Mouse (Mus musculus): Measurements from ENCODE around the gene Abhd11. TPM values are rescaled to one million over a fixed set of nuclear protein-coding genes. Genes with fewer than 3 reads are reported as not detected.
"Not testable (repeated sequence)": the region's sequence is repeated elsewhere in the genome, so short reads cannot be mapped to it uniquely, and the experiment has no call there.

The Abhd11 gene
- total RNA-seq, 2 experiments from 2014 or later: 39.3 to 40.4 TPM

DNA sequence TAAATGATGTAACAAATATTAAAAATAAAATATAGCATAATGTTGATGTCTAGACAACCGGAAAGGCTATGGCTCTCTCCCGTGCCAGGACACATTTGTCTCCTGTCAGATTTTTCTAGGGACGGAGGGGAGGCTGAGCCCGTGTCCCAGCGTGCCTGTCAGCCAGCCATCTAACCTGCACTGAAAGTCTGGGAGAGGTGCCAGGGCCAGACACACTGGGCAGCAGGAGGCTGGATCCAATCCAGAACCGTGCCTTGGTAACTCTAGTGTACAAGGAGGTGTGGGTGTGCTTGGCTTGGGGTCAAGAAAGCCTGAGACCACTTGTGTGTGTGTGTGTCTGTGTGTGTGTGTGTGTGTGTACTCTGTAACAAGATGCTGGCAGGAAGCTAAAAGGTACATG, 12.9 kb downstream of the Abhd11 start:
- DNase-seq (ENCODE audit: low spot score in 2 of 2): peak in 1 of 2 experiments; percentile 47

DNA sequence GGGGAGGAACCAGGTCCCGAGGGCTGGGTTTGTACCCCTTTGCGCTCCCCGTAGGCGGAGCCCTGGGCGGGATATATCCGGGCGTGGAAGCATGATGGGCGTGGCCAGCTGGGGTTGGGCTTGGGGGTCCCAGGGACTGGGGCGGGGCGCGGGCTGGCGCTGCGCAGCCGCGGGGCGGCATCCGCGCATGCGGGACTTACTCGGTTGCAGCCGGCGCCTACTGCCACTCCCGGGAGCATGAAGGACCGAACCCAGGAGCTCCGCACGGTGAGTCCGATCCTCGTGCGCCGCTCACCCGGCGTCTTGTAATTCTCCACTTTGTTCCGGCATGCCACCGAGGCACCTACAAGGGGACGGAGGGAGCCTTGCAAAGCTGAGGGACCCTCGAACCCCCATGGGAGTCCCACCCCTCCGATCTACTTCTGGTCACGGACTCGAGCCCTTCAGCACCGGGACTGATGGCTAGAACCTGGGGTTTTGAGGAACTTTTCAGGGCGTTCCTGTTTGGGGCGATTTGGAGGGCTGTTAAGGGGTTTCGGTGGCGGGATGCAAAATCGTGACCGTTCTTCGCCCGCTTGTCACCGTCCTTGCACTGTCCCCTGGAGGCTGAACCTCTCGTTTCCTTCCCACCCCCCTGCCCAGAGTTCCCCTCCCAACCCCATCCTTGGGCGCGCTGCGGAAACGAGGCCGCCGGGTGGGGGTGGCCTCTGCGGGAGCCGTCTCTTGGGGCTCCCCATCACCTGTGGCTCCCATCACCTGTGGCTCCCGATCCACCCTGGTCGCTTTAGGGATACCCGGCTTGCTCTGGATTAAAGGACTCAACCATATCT, 14.6 kb downstream of the Abhd11 start, which contains the start of gene Stx1a:
Gene Stx1a, plus strand, starts transcription at position 139 of the 830 bp plus-strand sequence.
- peak; percentile 84 to 92 for DNase-seq (ENCODE audit: low spot score in 2 of 2)

DNA sequence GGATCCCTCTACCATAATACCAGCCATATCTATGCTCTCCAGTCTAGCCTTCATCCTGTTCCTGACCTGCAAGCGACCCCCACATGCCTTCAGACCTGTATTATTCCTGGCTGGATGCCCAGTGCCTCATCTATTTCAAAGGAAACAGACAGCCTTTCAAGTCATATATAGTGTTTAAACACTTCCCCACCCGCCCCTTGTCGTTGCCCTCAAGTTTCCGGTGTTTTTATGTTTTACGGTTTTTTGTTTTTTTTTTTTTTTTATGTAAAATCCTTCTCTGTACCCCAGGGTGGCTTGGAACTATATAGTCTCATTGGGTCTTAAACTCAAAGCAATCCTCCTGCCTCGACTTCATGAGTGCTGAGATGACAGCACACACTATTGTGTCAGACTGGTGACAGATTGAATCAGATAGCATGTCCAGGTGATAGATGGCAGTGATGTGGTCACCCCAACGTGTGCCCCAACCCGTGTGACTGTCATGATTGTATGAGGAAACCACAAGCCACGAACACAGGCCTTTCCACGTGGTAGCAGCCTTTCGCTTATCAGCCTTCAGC, 15.8 kb downstream of the Abhd11 start:
- no peak for DNase-seq (ENCODE audit: low spot score in 2 of 2)

DNA sequence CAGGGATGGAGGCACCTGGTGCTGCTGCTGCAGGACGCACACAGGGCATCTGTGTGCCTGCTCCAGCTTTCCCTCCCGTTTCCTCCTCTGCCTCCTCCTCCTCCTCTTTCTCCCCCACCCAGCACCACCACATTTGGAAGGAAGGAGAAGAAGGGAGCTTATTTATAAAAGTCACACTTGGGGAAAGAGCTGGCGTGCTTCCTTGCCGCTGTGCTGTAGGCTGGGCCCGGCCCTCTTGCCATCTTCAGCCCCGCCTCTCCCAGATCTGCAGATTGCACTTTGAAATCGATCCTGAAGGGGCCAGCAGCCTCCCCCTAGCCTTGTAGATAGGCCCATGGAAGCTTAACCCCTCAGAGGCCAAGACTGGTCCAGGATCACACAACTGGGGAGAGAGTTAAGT, 16.9 kb downstream of the Abhd11 start:
- no peak for DNase-seq (ENCODE audit: low spot score in 2 of 2)

DNA sequence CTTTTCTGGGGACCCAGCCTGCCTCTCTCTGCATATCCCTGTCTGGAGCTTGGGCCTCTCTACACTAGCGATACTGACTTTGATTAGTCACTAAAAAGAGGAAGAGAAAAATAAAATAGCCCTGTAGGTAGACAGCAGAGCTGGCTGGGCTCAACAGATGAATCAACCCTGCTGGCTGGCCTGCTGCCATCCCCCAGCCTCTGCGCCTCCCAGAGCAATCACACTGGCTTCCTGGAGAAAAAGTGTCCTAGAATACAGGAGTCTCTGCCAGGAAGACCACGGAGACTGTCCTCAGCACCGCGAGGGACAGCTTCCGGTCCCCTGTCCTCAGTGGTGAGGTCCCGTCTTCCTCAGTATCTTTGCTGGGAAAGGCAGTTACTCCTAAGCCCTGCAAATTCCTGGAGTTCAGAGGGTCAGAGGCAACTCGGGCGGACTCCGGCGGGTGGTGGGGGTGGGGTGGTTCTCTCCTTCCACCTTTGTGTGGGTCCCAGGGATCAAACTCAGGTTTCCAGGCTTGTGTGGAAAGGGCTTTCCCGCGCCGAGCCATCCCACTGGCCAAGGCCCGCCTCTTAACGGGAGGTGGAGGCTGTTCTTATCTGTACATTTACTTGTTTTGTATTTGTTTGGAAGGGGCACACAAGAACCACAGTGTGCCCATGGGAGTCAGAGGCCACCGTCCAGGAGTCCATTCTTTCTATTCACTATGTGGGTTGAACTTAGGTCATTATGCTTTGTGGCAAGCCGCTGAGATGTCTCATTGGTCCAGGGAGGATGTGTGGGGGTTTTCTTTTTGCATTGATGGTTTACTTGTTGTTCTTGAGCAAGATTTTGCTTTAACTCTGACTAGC, 20.3 kb downstream of the Abhd11 start:
- peak in 1 of 2 experiments; percentile 54 for DNase-seq (ENCODE audit: low spot score in 2 of 2)

DNA sequence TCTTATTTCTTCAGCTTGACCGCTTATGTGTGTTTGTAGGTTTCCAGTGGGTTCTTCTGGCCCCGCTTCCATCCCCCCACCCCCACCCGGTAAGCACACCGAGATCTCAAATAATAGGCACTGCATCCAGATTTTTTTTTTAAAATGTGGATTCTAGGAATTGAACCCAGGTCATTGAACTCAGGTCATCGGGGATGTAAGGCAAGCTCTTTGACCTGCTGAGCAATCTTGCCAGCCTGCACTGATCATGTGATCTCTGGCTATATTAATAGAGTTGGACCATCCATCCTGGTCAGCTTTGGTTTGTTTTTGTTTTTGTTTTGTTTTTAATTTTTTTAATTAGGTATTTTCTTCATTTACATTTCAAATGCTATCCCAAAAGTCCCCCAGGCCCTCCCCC, 23.6 kb downstream of the Abhd11 start:
- no peak for DNase-seq (ENCODE audit: low spot score in 2 of 2)

DNA sequence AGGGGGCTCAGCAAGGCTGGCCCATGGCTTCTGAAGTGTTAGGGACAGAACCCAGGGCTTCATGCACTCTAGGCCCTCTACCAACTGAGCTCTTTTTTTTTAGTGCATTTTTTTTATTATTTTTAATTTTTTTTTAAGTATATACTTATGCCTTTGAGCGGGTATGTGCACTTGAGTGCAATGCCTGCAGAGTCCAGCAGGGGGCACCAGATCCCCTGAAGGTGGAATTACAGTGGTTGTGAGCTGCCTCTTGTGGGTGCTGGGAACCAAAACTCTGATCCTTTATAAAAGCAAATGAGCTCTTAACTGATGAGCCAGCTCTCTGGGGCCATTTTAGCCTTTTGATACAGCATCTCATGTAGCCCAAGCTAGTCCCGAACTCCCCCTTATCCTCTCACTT, 25.6 kb downstream of the Abhd11 start:
- no peak for DNase-seq (ENCODE audit: low spot score in 2 of 2)

DNA sequence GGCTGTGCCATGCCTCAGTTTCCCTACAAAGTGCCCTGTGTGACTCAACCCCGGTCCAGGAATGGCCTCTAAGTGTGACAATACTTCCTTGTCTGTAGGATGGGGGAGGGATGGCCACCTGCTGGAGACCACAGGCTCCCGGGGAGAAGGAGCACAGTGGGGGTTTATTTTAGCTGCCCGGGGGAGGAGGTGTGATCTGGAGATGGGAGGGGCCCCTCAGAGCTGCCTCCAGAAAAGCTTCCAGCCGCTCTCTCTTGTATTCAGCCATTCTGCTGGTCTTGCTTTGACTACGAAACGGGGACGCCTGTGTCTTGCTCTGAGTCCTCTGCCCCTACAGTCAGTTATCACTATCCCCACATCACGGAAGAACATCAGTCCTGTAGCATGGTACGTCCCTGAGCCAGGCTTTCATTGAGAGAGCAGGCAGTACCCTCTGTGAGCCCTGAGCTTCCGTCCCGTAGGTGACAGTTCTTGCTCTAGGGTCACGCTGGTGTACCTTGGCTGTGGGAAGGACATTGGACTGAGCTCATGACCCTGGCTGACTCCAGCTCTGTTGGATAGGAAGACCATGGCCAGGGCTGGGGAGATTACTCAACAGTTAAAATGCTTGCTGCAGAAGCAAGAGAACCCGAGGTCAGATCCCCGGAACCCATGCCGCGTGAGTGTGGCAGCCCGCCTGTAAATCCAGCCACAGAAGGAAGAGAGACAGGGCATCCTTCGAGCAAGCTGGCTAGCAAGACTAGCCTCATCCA, 26.8 kb downstream of the Abhd11 start:
- DNase-seq (ENCODE audit: low spot score in 2 of 2): no peak

DNA sequence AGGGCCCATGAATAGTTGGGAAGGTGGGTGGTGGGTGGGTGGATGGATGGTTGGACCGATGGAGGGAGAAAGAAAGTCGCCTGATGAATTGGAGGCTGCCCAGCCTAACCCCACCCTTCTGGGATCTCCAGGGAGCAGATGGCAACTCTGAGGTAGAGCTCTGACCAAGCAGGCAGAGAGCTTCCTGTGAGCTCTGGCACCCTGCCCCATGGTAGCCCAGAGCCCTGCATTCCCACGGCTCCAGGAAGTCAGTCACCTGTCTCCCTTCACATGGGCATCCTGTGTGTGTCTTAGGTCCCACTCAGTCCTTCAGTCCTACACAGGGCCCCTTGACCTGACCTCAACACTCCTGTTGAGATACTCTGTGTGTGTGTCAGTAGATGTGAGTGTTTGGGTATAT, 29.0 kb downstream of the Abhd11 start:
- DNase-seq (ENCODE audit: low spot score in 2 of 2): no peak

DNA sequence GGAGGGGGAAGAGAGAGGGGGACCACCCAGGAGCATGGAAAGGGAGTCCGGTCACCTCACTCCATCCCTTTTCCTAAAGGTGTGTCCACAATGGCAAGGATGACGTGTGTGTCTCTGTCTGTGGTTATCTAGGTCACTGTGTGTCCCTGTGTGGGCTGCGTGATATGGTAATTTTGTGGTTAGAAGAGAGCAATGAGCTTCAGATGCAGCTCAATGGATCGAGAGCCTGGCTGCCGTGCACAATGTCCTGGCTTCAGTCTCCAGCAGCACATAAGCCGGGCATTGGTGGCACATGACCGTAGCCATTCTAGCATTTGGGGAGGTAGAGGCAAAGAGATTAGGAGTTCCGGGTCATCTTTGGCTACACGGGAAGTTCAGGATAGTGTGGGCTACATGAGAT, 30.6 kb downstream of the Abhd11 start:
- no peak for DNase-seq (ENCODE audit: low spot score in 2 of 2)

DNA sequence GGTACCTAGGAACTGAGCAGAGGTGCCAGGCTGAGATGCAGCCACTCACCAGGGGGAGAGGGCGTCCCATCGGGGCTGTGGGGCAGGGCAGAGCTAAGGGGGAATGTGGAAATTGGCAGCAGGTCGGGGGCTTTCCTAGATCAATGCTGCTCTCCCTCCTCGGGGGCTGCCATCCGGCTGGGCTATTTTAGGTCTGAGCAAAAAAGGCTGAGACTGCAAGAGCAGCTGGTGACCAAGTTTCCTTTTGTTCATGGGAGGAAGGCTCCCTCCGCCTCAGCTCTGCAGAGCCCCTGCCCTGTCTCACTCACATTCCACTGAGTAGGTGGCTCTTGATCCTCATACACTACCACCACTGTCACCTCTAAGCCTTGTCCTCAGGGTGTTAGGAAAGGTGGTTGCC, 31.1 kb downstream of the Abhd11 start:
- no peak for DNase-seq (ENCODE audit: low spot score in 2 of 2)

DNA sequence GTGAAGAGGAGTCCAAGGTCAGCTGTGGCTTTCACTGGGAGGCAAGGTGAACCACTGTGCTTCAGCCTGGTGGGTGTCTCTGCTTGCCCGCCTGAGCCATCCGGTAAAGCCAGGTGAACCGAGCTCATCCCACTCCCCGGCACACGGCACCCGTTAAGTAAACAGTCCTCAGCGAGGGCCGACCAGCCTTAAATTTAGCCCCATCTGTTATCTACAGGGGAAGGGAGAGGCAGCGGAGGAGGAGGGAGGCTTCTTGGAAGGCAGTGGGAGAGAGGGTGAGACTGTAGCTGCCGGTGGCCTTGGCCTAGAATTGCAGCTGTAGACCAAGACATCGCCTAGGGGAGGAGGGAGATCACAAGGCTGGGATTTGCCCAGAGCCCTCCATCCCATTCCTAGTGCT, 31.8 kb downstream of the Abhd11 start:
- DNase-seq (ENCODE audit: low spot score in 2 of 2): no peak

DNA sequence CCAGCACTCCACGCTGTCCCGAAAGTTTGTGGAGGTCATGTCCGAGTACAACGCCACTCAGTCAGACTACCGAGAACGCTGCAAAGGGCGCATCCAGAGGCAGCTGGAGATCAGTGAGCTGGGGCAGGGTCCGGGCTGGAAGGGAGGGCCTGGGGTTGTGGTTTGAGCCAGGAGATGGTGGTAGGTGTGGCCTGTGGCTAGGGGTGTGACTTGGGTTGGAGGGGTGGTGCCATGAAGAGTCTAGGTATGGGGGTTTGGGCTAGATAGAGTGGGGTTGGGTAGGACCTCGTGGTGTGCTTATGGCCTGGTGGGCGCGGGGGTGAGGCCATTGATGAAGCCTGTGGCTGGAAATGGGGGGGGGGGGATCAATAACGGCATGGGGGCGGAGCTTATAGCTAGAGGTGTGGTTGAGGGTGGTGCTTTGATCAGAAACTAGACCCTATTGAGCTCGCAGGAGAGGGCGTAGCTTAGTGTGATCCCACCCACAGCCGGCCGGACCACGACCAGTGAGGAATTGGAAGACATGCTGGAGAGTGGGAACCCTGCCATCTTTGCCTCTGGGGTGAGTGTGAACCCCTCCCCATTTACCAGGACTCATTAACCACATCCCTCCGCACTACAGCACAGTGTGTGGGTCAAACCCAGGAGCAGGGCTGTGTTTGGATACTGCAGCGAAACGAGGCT, 33.3 kb downstream of the Abhd11 start:
- DNase-seq (ENCODE audit: low spot score in 2 of 2): no peak

DNA sequence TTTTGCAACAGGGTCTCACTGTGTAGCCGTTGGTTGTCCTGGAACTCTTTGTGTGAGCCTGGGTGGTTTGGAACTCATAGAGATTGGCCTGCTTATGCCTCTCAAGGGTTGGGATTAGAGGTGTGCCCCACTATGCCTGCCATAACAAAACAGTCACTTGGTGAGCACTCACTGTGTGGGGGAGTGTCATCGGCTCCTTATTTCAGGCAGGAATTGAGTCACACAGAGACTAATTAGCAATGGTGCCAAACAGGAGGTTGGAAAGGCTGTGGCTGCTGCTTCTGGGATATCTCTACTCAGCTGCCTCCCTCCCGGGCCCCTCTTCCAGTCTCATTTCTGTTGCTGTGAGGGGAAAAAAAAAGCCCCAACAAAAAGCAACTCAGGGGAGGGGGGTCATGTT, 35.6 kb downstream of the Abhd11 start:
- no peak for DNase-seq (ENCODE audit: low spot score in 2 of 2)

DNA sequence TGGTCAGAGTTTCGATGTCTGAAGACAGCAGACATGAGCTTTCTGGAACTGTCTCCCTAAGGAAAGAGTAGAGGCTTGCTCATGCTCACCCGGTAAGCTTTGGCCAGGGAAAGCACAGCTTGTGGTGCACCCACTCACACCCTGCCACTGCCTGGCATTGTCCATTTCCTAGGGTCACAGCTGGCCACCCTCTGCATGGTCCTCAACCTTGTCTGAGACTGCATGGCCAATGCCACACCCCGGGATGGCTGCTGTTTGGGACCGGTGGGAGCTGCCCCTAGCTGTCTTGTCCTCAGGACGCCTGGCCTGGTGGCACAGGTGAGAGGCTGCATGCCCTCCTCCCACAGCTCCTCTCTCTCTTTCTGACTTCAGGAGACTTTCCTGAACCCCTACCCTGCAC, 39.6 kb downstream of the Abhd11 start:
- no peak for DNase-seq (ENCODE audit: low spot score in 2 of 2)

DNA sequence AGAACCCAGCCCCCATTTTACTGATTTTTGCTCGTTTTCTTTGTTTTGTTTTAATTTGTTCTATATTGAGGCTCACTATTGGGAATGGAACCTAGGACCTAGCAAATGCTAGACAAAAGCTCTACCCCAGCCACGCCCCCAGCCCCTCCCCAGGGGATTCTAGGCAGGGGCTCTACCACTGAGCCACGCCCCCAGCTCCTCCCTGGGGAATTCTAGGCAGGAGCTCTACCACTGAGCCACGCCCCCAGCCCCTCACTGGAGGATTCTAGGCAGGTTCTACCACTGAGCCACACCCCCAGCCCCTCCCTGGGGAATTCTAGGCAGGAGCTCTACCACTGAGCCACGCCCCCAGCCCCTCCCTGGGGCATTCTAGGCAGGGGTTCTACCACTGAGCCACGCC, 40.3 kb downstream of the Abhd11 start:
- DNase-seq (ENCODE audit: low spot score in 2 of 2): not testable (repeated sequence)

DNA sequence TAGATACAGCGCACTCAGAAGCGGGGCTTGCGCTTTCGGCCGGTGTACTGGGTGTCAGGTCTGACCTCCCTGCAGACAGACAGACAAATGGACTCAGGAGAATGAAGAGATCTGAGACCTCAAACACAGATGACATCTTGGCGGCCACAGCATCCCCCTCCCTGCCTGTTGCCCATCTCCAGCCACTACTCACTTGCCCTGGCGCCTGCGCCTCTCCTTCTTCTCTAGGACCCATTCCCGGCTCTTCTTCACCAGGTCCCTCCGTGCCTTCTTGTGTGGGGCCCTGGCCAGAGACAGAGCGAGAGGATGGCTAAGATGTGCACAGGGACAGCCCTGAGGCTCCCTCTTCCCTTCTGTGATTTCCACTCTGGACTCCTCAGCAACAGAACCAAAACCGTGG, 44.4 kb downstream of the Abhd11 start:
- DNase-seq (ENCODE audit: low spot score in 2 of 2): no peak

Measured in layer of hippocampus, postnatal 14 days (tissue).